Mouse (Mus musculus): Measurements from ENCODE around the gene Rpl29.

DNA sequence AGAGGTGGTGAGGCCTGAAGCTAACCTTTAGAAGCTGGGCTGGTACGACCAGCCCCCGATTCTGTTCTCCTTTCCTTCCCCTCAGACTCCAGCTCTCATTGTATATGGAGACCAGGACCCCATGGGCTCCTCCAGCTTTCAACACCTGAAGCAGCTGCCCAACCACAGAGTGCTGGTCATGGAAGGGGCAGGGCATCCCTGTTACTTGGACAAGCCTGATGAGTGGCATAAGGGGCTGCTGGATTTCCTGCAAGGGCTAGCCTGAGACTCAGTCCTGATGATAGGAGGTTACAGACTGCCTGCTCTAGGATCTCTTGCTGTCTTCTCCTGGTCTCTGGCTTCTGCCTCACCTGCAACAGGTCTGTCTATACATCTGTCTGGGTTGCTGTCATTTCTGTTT is 22.6 kb downstream of the Rpl29 start:
- TF ChIP-seq CTCF (IDR thresholded peaks at IDR 0.05; ENCODE audit: control insufficient read depth, insufficient read depth, insufficient replicate concordance, low read depth, low read length) (no peak), POLR2A (IDR thresholded peaks at IDR 0.05; ENCODE audit: control insufficient read depth, low read depth, low read length) (no peak)

All from testis, adult 2 months (tissue).